Mouse (Mus musculus): ENCODE data around the gene Mark3.
A peak's percentile ranks its signal among the peaks of the same experiment; 100 is the strongest.

The Mark3 gene

GRCm38 (mm10) chr12:111677882-111678669 lies 103.8 kb downstream of the Mark3 start, which contains the start of gene Trmt61a:
Trmt61a (plus strand) TSS chr12:111678105.
- DNase-seq: peak; percentile 91

GRCm38 (mm10) chr12:111678670-111678933 lies 104.3 kb downstream of the Mark3 start:
- no peak for DNase-seq

- DNase-seq: no peak
Measured at GRCm38 (mm10) chr12:111678997-111679396, 104.7 kb downstream of the Mark3 start.

- no peak for DNase-seq
Measured at GRCm38 (mm10) chr12:111680661-111681060, 106.3 kb downstream of the Mark3 start.

- DNase-seq: no peak
Measured at GRCm38 (mm10) chr12:111681305-111681704, 107.0 kb downstream of the Mark3 start.

GRCm38 (mm10) chr12:111682003-111682402 lies 107.7 kb downstream of the Mark3 start:
- DNase-seq: peak; percentile 77

- DNase-seq: no peak
Measured at GRCm38 (mm10) chr12:111682806-111683205, 108.5 kb downstream of the Mark3 start.

- DNase-seq: no peak
Measured at GRCm38 (mm10) chr12:111686390-111686789, 112.1 kb downstream of the Mark3 start.

- peak; percentile 84 for DNase-seq
Measured at GRCm38 (mm10) chr12:111687350-111688068, 113.2 kb downstream of the Mark3 start.

GRCm38 (mm10) chr12:111688069-111688428 lies 113.7 kb downstream of the Mark3 start:
- DNase-seq: no peak

GRCm38 (mm10) chr12:111689426-111689825 lies 115.1 kb downstream of the Mark3 start:
- DNase-seq: no peak

GRCm38 (mm10) chr12:111691346-111691872 lies 117.1 kb downstream of the Mark3 start:
- peak; percentile 72 for DNase-seq

GRCm38 (mm10) chr12:111692899-111693298 lies 118.6 kb downstream of the Mark3 start:
- no peak for DNase-seq

GRCm38 (mm10) chr12:111693341-111694270 lies 119.3 kb downstream of the Mark3 start:
- DNase-seq: peak; percentile 94

GRCm38 (mm10) chr12:111694271-111694781 lies 120.0 kb downstream of the Mark3 start:
- DNase-seq: no peak

GRCm38 (mm10) chr12:111694880-111695804 lies 120.8 kb downstream of the Mark3 start:
- DNase-seq: peak; percentile 73

GRCm38 (mm10) chr12:111696239-111696638 lies 121.9 kb downstream of the Mark3 start:
- DNase-seq: no peak

- no peak for DNase-seq
Measured at GRCm38 (mm10) chr12:111697708-111698107, 123.4 kb downstream of the Mark3 start.

GRCm38 (mm10) chr12:111698346-111698913 lies 124.1 kb downstream of the Mark3 start:
- no peak for DNase-seq

GRCm38 (mm10) chr12:111699542-111699941 lies 125.2 kb downstream of the Mark3 start:
- DNase-seq: no peak

- DNase-seq: no peak
Measured at GRCm38 (mm10) chr12:111700920-111701458, 126.7 kb downstream of the Mark3 start.
